Mouse (Mus musculus) gastrocnemius, adult 8-10 months (tissue): ENCODE measurements at regions not wholly inside any gene's neighbourhood (a gene's known extent, or its start where the extent isn't known, plus 50 kb on each side); places are given as distances from the start of the nearest gene placed in this dataset.
A peak's percentile ranks its signal among the peaks of the same experiment; 100 is the strongest.
"Not testable (repeated sequence)": the region's sequence is repeated elsewhere in the genome, so short reads cannot be mapped to it uniquely, and the experiment has no call there.

Source experiments
- DNase-seq, 2 experiments: peaks; one replicate each; pipeline ENCODE4 v3.0.0; 2022; ENCODE audit warnings: low spot score in 2 of 2

GRCm38 (mm10) chr7:118320307-118320706 lies 76.8 kb upstream of the Smg1 start:
- DNase-seq: no peak

DNA sequence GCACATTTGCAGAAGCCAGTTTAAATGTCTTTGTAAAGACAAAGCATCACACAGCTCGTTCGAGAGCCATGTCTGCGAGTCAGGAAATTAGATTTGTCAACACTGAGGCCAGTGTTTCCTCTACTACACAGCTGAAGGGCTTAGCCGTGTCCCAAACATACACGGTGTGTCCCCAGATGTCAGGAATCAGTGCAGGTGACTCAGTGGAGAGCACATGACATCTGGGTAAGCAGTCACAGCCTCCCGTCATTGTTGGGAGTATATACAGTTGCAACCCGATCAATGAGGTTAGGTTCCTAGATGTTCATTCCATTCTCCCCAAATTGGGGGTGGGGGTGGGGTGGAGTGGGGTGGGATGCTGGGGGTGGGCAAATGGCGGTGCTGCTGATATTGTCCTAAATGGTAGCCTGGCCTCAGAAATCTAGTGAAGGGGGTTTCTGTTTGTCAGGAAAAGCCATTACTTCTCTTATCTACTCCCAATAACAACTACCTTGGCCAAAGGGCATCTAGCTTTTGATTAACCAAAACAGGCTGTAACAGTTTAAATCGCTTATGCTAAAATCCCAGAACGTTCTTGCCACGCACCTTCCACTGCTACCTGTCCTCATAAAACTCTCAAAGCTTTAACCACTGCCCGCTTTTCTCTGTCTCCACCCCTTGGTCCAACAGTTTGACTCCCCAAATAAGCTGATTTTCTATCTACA lies 75.1 kb upstream of the Smg1 start:
- DNase-seq: no peak

DNA sequence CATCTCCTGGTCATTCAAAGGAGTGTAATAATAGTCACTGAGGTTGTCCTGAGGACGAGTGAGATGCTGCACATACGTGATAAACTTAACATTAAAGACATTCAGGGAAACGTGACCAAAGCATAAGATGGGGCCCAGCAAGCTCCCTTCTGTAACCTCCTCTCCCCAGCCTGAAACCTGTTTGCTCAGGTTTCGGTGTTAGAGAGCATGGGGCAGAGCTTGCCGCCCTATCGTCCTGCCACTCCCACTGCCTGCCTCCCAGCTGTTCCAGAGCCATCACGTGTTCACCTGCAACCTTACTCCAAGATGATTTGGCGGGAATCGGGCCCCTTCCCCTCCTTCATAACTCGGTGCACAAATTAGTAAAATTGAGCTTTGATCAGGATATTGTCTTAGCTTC lies 71.4 kb upstream of the Smg1 start:
- not testable (repeated sequence) for DNase-seq

DNA sequence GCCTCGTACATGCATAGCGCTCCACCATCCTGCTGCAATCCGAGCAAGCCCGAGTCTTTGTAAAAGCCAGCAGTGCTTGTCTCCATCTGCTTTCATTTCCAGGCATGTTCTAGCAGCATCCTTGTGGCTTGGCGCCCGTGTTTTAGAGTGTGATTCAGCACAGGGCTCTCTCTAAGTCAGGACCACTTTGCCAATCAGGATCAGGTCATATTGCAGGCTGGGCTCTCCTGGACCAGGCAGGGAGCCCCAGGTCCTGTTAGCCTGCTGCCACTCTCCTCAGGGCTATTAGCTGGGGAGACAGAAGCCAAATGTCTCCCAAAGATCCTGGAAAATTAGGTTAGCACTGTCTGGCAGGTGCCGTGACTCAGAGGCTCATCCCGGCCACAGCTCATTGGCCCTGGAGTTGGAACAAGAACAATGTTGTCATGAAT lies 70.8 kb upstream of the Smg1 start:
- no peak for DNase-seq

DNA sequence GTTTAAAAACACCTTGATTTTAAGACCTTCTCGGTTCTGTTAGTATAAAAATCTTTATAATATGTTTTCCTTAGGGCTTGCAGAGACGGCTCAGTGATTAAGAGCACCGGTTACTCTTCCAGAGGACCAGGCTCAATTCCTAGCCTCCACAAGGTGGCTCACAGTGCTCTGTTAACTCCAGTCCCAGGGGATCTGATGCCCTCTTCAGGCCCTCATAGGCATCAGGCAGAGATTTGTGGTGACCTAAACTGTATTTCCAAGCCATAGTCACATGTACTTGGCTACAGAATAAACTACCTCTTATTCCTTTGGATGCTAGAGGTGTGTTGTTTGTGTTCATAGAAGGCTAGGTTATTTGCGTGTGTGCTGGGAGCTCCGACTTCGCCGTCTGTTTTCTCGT lies 70.3 kb upstream of the Smg1 start:
- DNase-seq: no peak

- DNase-seq: no peak
Measured at GRCm38 (mm10) chr7:118309733-118310132, 66.3 kb upstream of the Smg1 start.

- no peak for DNase-seq
Measured at GRCm38 (mm10) chr7:118308882-118309281, 65.4 kb upstream of the Smg1 start.

GRCm38 (mm10) chr7:118304812-118305211 lies 61.3 kb upstream of the Smg1 start:
- peak; percentile 33 to 46 for DNase-seq

DNA sequence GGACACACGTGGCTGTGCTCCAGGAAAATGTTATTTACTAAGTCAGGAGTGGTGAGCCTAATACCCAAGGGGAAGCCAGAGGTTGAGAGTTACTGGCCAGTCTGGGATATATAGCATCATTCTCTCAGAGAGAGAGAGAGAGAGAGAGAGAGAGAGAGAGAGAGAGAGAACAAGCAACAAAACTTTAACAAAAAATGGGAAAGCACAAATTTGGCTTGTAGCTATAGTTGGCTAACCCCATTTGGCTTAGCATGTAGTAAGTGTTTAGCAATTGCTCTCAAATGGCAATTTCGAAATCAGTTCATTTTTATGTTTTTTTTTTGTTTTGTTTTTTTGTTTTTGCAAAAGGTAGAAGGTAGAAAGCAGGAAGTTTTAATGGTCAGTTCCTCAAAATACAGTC lies 60.9 kb upstream of the Smg1 start:
- DNase-seq: no peak

- DNase-seq: no peak
Measured at GRCm38 (mm10) chr7:118303921-118304320, 60.5 kb upstream of the Smg1 start.

DNA sequence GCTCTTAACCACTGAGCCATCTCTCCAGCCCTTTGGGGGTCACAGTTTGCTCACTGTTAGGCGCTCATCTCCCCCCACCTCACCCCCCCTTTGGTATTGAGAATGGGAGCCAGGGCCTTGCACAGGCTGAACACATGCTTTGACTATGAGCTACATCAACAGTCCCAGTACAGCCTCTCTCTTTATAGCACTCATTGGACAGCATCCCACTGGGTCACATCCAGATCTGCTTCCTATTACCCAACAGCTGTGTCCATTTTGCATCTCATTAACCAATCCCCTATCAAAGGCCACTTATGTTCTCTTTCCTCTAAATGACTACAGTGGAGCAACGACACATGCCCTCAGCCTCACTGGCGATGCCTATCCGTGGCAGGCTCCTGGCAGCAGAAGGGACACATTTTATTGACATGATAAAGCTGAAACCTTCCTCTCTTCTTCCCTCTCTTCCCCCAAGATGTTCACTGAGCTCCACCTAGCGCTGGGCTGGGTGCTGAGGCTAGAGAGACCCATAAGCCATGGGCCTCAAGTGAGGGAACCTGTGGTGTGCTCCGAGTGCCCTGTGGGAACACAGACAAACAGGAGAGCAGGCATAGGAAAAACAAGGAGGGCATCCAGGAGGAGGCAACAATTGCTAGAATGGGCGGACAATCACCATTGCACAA lies 57.3 kb upstream of the Smg1 start:
- DNase-seq: peak; percentile 21 to 38

DNA sequence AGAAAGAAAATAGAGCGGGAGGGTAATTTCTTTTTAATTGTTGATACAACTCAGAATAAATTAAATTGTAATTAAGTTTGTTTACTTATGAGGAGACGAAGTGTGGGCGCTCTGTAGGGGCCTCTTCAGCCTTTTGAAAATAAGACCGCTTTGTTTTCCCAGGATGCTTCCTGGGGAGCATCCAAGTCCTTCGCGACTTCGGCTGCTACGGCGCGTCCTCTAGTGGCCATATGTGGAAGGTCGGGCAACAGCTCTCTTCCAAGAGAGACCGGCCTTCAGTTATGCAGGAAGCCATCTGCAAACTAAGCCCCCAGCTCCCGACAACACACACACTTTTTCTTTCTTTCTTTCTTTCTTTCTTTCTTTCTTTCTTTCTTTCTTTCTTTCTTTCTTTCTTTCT lies 54.1 kb upstream of the Smg1 start:
- DNase-seq: peak; percentile 55 to 69

GRCm38 (mm10) chr7:118296856-118297518 lies 53.5 kb upstream of the Smg1 start:
- DNase-seq: no peak

DNA sequence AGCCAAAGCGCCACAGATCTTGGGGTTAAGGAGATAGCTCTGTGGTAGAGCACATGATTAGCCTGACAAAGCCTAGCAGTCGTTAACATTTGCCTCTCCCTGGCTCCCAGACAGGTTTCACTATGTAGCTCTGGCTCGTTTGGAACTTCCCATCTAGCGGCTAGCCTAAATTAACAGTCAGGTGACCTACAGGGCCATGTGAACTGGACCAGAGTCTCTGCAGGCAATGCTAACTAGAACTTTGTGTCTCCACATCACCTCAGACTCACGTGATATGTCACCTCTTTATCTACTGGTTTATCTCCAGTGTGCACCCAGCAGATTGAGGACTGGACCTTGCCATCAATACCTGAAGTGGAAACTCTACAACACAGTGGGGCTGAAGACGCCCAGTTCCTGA lies 52.4 kb upstream of the Smg1 start:
- no peak for DNase-seq

- no peak for DNase-seq
Measured at GRCm38 (mm10) chr7:118295275-118295674, 51.8 kb upstream of the Smg1 start.

GRCm38 (mm10) chr7:118294637-118295036 lies 51.2 kb upstream of the Smg1 start:
- DNase-seq: no peak
